Mouse (Mus musculus) limb, embryonic 10.5 days (tissue): ENCODE measurements around the gene Tsga13. TPM values are rescaled to one million over a fixed set of nuclear protein-coding genes. Genes with fewer than 3 reads are reported as not detected.

Source experiments
- DNase-seq: peaks from one replicate; pipeline ENCODE4 v3.0.0-alpha.2; 2017; ENCODE audit warnings: low spot score
- H3K27ac ChIP-seq: fragments of 300-500 bp; sonication (generic); 2 replicates; pipeline ENCODE4 v1.5.1; 2016; ENCODE audit warnings: mild to moderate bottlenecking
- H3K27me3 ChIP-seq: fragments of 300-500 bp; sonication (generic); 2 replicates; pipeline ENCODE4 v1.6.1; 2016; ENCODE audit warnings: low read depth, mild to moderate bottlenecking; ENCODE audit not compliant: poor library complexity, severe bottlenecking
- H3K36me3 ChIP-seq: fragments of 300-500 bp; sonication (generic); 2 replicates; pipeline ENCODE4 v1.6.1; 2016; ENCODE audit warnings: mild to moderate bottlenecking, moderate library complexity
- H3K4me1 ChIP-seq: fragments of 300-500 bp; sonication (generic); 2 replicates; pipeline ENCODE4 v1.6.1; 2016
- H3K4me3 ChIP-seq: fragments of 300-500 bp; sonication (generic); 2 replicates; pipeline ENCODE4 v1.5.1; 2016; ENCODE audit warnings: mild to moderate bottlenecking, moderate library complexity
- H3K9me3 ChIP-seq: fragments of 300-500 bp; sonication (generic); replicated peaks from 2 replicates; pipeline ENCODE4 v1.6.1; 2016; ENCODE audit warnings: mild to moderate bottlenecking
- WGBS: fragments of 180-500 bp; shearing (Covaris S2); methylation state at CpG from one replicate; pipeline ENCODE4 v1.1.7; 2016; 5-methylcytosine and 5-hydroxymethylcytosine counted together
- polyA plus RNA-seq: library from polyadenylated mRNA; unstranded; fragments of >200 nt; fragmentation: Nextera tagmentation; extraction: Ambion mirVana; gene quantifications from 2 replicates; pipeline ENCODE4 v1.2.1, GENCODE M21; 2016

The Tsga13 gene
- polyA plus RNA-seq: not detected in 2 replicates

- Histone ChIP-seq H3K27ac (no peak within 1 kb of the TSS), H3K27me3 (no peaks in the 10 kb centered on the region), H3K4me3 (no peak within 1 kb of the TSS), H3K9me3 (no peaks in the 10 kb centered on the region), H3K36me3 (no peaks in the 10 kb centered on the region), H3K4me1 (no peaks in the 10 kb centered on the region)
- no peak for DNase-seq
- 97% methylated on average over 2 of the region's 2 CpGs for WGBS
Observed at GRCm38 (mm10) chr6:30915473-30915872, at the start of gene Tsga13. Gene Tsga13 (minus strand): TSS chr6:30915573.

GRCm38 (mm10) chr6:30958736-30959540 is 43.6 kb upstream of the Tsga13 start, which contains the start of gene Klf14:
Gene Klf14 (minus strand): TSS chr6:30959078.
- Histone ChIP-seq H3K9me3 (peaks cover 27% of the 10 kb centered on the region), H3K27me3 (peaks cover 69% of the 10 kb centered on the region), H3K4me1 (peaks cover 8% of the 10 kb centered on the region), H3K36me3 (peaks cover 11% of the 10 kb centered on the region), H3K4me3 (peak within 1 kb of the TSS; percentile 66), H3K27ac (peak within 1 kb of the TSS; percentile 59)
- DNase-seq: peak; percentile 79
- WGBS: under 1% methylated on average over 70 of the region's 75 CpGs

- H3K4me1 ChIP-seq: peaks cover 8% of the 10 kb centered on the region
- peaks cover 11% of the 10 kb centered on the region for H3K36me3 ChIP-seq
- 5% methylated on average over 84 of the region's 84 CpGs for WGBS
- peaks cover 60% of the 10 kb centered on the region for H3K27me3 ChIP-seq
- peak; percentile 57 for DNase-seq
- peak overlapping the region; percentile 59 for H3K27ac ChIP-seq
- H3K4me3 ChIP-seq: peak overlapping the region; percentile 66
- peaks cover 27% of the 10 kb centered on the region for H3K9me3 ChIP-seq
Observed at GRCm38 (mm10) chr6:30957784-30958735, 42.7 kb upstream of the Tsga13 start.

- Histone ChIP-seq H3K27me3 (no peaks in the 10 kb centered on the region), H3K27ac (no peak overlapping the region), H3K36me3 (no peaks in the 10 kb centered on the region), H3K4me1 (peaks cover 5% of the 10 kb centered on the region; the same call in 1 of the 2 replicates), H3K9me3 (no peaks in the 10 kb centered on the region), H3K4me3 (no peak overlapping the region)
- no peak for DNase-seq
- 41% methylated on average over 5 of the region's 5 CpGs for whole genome bisulfite sequencing
Observed at GRCm38 (mm10) chr6:30939264-30939663, 23.9 kb upstream of the Tsga13 start.

GRCm38 (mm10) chr6:30922821-30923220 is 7.4 kb upstream of the Tsga13 start:
- Histone ChIP-seq H3K27ac (no peak overlapping the region), H3K4me3 (no peak overlapping the region), H3K36me3 (no peaks in the 10 kb centered on the region), H3K27me3 (no peaks in the 10 kb centered on the region), H3K9me3 (no peaks in the 10 kb centered on the region), H3K4me1 (0 out of 2 replicates have a peak, but pooled peaks cover 2% of the 10 kb centered on the region)
- no peak for DNase-seq
- WGBS: 49% methylated on average over 2 of the region's 2 CpGs

GRCm38 (mm10) chr6:30921826-30922225 is 6.5 kb upstream of the Tsga13 start:
- no peak overlapping the region for H3K4me3 ChIP-seq
- H3K27me3 ChIP-seq: no peaks in the 10 kb centered on the region
- 0 out of 2 replicates have a peak, but pooled peaks cover 2% of the 10 kb centered on the region for H3K4me1 ChIP-seq
- H3K36me3 ChIP-seq: no peaks in the 10 kb centered on the region
- H3K27ac ChIP-seq: no peak overlapping the region
- no peaks in the 10 kb centered on the region for H3K9me3 ChIP-seq
- WGBS: 81% methylated on average over 10 of the region's 11 CpGs
- no peak for DNase-seq

- WGBS: 77% methylated on average over 21 of the region's 21 CpGs
- Histone ChIP-seq H3K27me3 (no peaks in the 10 kb centered on the region), H3K4me1 (0 out of 2 replicates have a peak, but pooled peaks cover 2% of the 10 kb centered on the region), H3K36me3 (no peaks in the 10 kb centered on the region), H3K27ac (no peak overlapping the region), H3K9me3 (no peaks in the 10 kb centered on the region), H3K4me3 (no peak overlapping the region)
- no peak for DNase-seq
Observed at GRCm38 (mm10) chr6:30920834-30921675, 5.7 kb upstream of the Tsga13 start.

GRCm38 (mm10) chr6:30907970-30908369 is 7.4 kb downstream of the Tsga13 start:
- no peaks in the 10 kb centered on the region for H3K36me3 ChIP-seq
- peaks cover 6% of the 10 kb centered on the region; the same call in 1 of the 2 replicates for H3K4me1 ChIP-seq
- 58% methylated on average over 3 of the region's 3 CpGs for WGBS
- H3K9me3 ChIP-seq: no peaks in the 10 kb centered on the region
- no peak for DNase-seq
- H3K4me3 ChIP-seq: no peak overlapping the region
- no peaks in the 10 kb centered on the region for H3K27me3 ChIP-seq
- H3K27ac ChIP-seq: 0 out of 2 replicates have a peak overlapping the region, but pooled peaks have one; percentile 36

GRCm38 (mm10) chr6:30904911-30905310 is 10.5 kb downstream of the Tsga13 start:
- Histone ChIP-seq H3K9me3 (no peaks in the 10 kb centered on the region), H3K4me1 (peaks cover 6% of the 10 kb centered on the region; the same call in 1 of the 2 replicates), H3K27me3 (no peaks in the 10 kb centered on the region), H3K27ac (no peak overlapping the region), H3K4me3 (no peak overlapping the region), H3K36me3 (no peaks in the 10 kb centered on the region)
- no peak for DNase-seq
- 77% methylated on average over 5 of the region's 5 CpGs for WGBS

GRCm38 (mm10) chr6:30904033-30904432 is 11.3 kb downstream of the Tsga13 start:
- Histone ChIP-seq H3K4me1 (peaks cover 6% of the 10 kb centered on the region; the same call in 1 of the 2 replicates), H3K27me3 (no peaks in the 10 kb centered on the region), H3K36me3 (no peaks in the 10 kb centered on the region), H3K9me3 (no peaks in the 10 kb centered on the region), H3K4me3 (no peak overlapping the region), H3K27ac (no peak overlapping the region)
- WGBS: 56% methylated on average over 3 of the region's 3 CpGs
- DNase-seq: no peak

- Histone ChIP-seq H3K4me1 (peaks cover 17% of the 10 kb centered on the region), H3K4me3 (peak overlapping the region; percentile 74; the same call in 1 of the 2 replicates)
- DNase-seq: no peak
Observed at GRCm38 (mm10) chr6:30897520-30897919, 17.9 kb downstream of the Tsga13 start.

GRCm38 (mm10) chr6:30896986-30897327 is 18.4 kb downstream of the Tsga13 start:
- Histone ChIP-seq H3K27me3 (no peaks in the 10 kb centered on the region), H3K4me3 (peak overlapping the region; percentile 74), H3K27ac (peak overlapping the region; percentile 96), H3K9me3 (no peaks in the 10 kb centered on the region), H3K36me3 (no peaks in the 10 kb centered on the region), H3K4me1 (peaks cover 17% of the 10 kb centered on the region)
- WGBS: 18% methylated on average over 8 of the region's 8 CpGs
- no peak for DNase-seq

More at GRCm38 (mm10) chr6:30897520-30897919, 17.9 kb downstream of the Tsga13 start:
- Histone ChIP-seq H3K27me3 (no peaks in the 10 kb centered on the region), H3K9me3 (no peaks in the 10 kb centered on the region), H3K36me3 (no peaks in the 10 kb centered on the region), H3K27ac (no peak overlapping the region)
- 75% methylated on average over 6 of the region's 6 CpGs for whole genome bisulfite sequencing
